Mouse (Mus musculus) forebrain, embryonic 11.5 days (tissue): Measurements from ENCODE around the gene C2cd4d. TPM values are rescaled to one million over a fixed set of nuclear protein-coding genes. Genes with fewer than 3 reads are reported as not detected.

ENCODE experiments used
- ATAC-seq: fragments of 200-750 bp; cut with Nextera tagmentation; replicated peaks from 2 replicates; pipeline ENCODE4 v1.8.0; 2017; ENCODE audit warnings: moderate TSS enrichment; ENCODE audit not compliant: low FRiP score
- DNase-seq: peaks from one replicate; pipeline ENCODE4 v3.0.0-alpha.2; 2017; ENCODE audit warnings: low spot score
- H3K27ac ChIP-seq: fragments of 300-500 bp; sonication (generic); 2 replicates; pipeline ENCODE4 v1.5.1; 2014; ENCODE audit warnings: low read depth, low read length
- H3K27me3 ChIP-seq: fragments of 300-500 bp; sonication (generic); 2 replicates; pipeline ENCODE4 v1.6.1; 2014; ENCODE audit warnings: mild to moderate bottlenecking, low read length, mixed read lengths; ENCODE audit not compliant: control insufficient read depth, insufficient read depth
- H3K36me3 ChIP-seq: fragments of 300-500 bp; sonication (generic); 2 replicates; pipeline ENCODE4 v1.6.1; 2014; ENCODE audit warnings: mild to moderate bottlenecking, low read length, moderate library complexity, mixed read lengths; ENCODE audit not compliant: control insufficient read depth, insufficient read depth
- H3K4me1 ChIP-seq: fragments of 300-500 bp; sonication (generic); replicated peaks from 2 replicates; pipeline ENCODE4 v1.6.1; 2014; ENCODE audit warnings: low read length, mixed read lengths; ENCODE audit not compliant: control insufficient read depth, insufficient read depth
- H3K4me2 ChIP-seq: fragments of 300-500 bp; sonication (generic); 2 replicates; pipeline ENCODE4 v1.6.1; 2014; ENCODE audit warnings: low read depth, mild to moderate bottlenecking, low read length, moderate library complexity, mixed read lengths; ENCODE audit not compliant: severe bottlenecking
- H3K4me3 ChIP-seq: fragments of 300-500 bp; sonication (generic); 2 replicates; pipeline ENCODE4 v1.5.1; 2014; ENCODE audit warnings: low read depth, low read length
- H3K9ac ChIP-seq: fragments of 300-500 bp; sonication (generic); 2 replicates; pipeline ENCODE4 v1.6.1; 2014; ENCODE audit warnings: low read length
- H3K9me3 ChIP-seq: fragments of 300-500 bp; sonication (generic); 2 replicates; pipeline ENCODE4 v1.6.1; 2016; ENCODE audit warnings: low read length, mixed read lengths; ENCODE audit not compliant: control insufficient read depth
- WGBS: fragments of 180-500 bp; shearing (Covaris S2); extraction: QIAGEN DNeasy Blood & Tissue Kit; methylation state at CpG from one replicate; pipeline ENCODE4 v1.1.7; 2014; 5-methylcytosine and 5-hydroxymethylcytosine counted together
- polyA plus RNA-seq: library from polyadenylated mRNA; unstranded; fragments of >200 nt; fragmentation: Nextera tagmentation; extraction: Ambion mirVana; gene quantifications from 2 replicates; pipeline ENCODE4 v1.2.1, GENCODE M21; 2014

C2cd4d gene
- polyA plus RNA-seq, 1 experiment from 2014 or later, result 0.94 TPM

- no peak for DNase-seq
- Histone ChIP-seq H3K27me3 (peaks cover 19% of the 10 kb centered on the region), H3K4me2 (no peak overlapping the region), H3K4me3 (no peak overlapping the region), H3K4me1 (peaks cover 9% of the 10 kb centered on the region; the same call in 1 of the 2 replicates), H3K36me3 (no peaks in the 10 kb centered on the region), H3K9ac (no peak overlapping the region), H3K27ac (no peak overlapping the region), H3K9me3 (no peaks in the 10 kb centered on the region; the same call in 1 of the 2 replicates)
- 8% methylated on average over 1 of the region's 1 CpGs for WGBS
- ATAC-seq, result no peak
Observed at GRCm38 (mm10) chr3:94360812-94361211, 1.4 kb upstream of the C2cd4d start.

GRCm38 (mm10) chr3:94363291-94364153, 1.3 kb downstream of the C2cd4d start:
- H3K27me3 ChIP-seq, result peaks cover 19% of the 10 kb centered on the region
- no peaks in the 10 kb centered on the region for H3K36me3 ChIP-seq
- H3K4me1 ChIP-seq, result peaks cover 9% of the 10 kb centered on the region; the same call in 1 of the 2 replicates
- no peaks in the 10 kb centered on the region; the same call in 1 of the 2 replicates for H3K9me3 ChIP-seq
- peak overlapping the region; percentile 74 for H3K9ac ChIP-seq
- WGBS, result 7% methylated on average over 97 of the region's 97 CpGs
- no peak overlapping the region for H3K27ac ChIP-seq
- peak overlapping the region; percentile 85 for H3K4me2 ChIP-seq
- peak overlapping the region; percentile 52 for H3K4me3 ChIP-seq
- ATAC-seq, result peak; percentile 75
- DNase-seq, result peak; percentile 80

- Histone ChIP-seq H3K4me1 (peaks cover 9% of the 10 kb centered on the region; the same call in 1 of the 2 replicates), H3K27ac (no peak overlapping the region), H3K4me3 (peak overlapping the region; percentile 52), H3K36me3 (no peaks in the 10 kb centered on the region), H3K4me2 (peak overlapping the region; percentile 85), H3K9me3 (no peaks in the 10 kb centered on the region; the same call in 1 of the 2 replicates), H3K9ac (peak overlapping the region; percentile 74), H3K27me3 (peaks cover 19% of the 10 kb centered on the region)
- ATAC-seq, result peak; percentile 40
- DNase-seq, result no peak
- 4% methylated on average over 23 of the region's 23 CpGs for WGBS
Observed at GRCm38 (mm10) chr3:94364154-94364526, 1.9 kb downstream of the C2cd4d start.

- no peak overlapping the region for H3K9ac ChIP-seq
- ATAC-seq (peak; percentile 55), DNase-seq (peak; percentile 89)
- H3K4me1 ChIP-seq, result peaks cover 12% of the 10 kb centered on the region; the same call in 1 of the 2 replicates
- no peak overlapping the region for H3K4me2 ChIP-seq
- no peaks in the 10 kb centered on the region for H3K36me3 ChIP-seq
- H3K9me3 ChIP-seq, result no peaks in the 10 kb centered on the region; the same call in 1 of the 2 replicates
- no peak overlapping the region for H3K4me3 ChIP-seq
- no peak overlapping the region for H3K27ac ChIP-seq
- WGBS, result 21% methylated on average over 3 of the region's 3 CpGs
- peaks cover 19% of the 10 kb centered on the region for H3K27me3 ChIP-seq
Observed at GRCm38 (mm10) chr3:94366761-94367160, 4.5 kb downstream of the C2cd4d start.

GRCm38 (mm10) chr3:94367511-94367910, 5.3 kb downstream of the C2cd4d start:
- H3K9ac ChIP-seq, result no peak overlapping the region
- DNase-seq (no peak), ATAC-seq (no peak)
- peaks cover 8% of the 10 kb centered on the region; the same call in 1 of the 2 replicates for H3K4me1 ChIP-seq
- no peaks in the 10 kb centered on the region; the same call in 1 of the 2 replicates for H3K9me3 ChIP-seq
- H3K27ac ChIP-seq, result no peak overlapping the region
- no peak overlapping the region for H3K4me2 ChIP-seq
- no peak overlapping the region for H3K4me3 ChIP-seq
- H3K27me3 ChIP-seq, result peaks cover 16% of the 10 kb centered on the region
- H3K36me3 ChIP-seq, result no peaks in the 10 kb centered on the region
- WGBS, result 80% methylated on average over 6 of the region's 6 CpGs

- Histone ChIP-seq H3K36me3 (no peaks in the 10 kb centered on the region), H3K9ac (no peak overlapping the region), H3K27me3 (peaks cover 7% of the 10 kb centered on the region), H3K27ac (no peak overlapping the region), H3K9me3 (no peaks in the 10 kb centered on the region), H3K4me3 (no peak overlapping the region), H3K4me2 (no peak overlapping the region), H3K4me1 (peaks cover 13% of the 10 kb centered on the region)
- DNase-seq (no peak), ATAC-seq (no peak)
- 67% methylated on average over 6 of the region's 6 CpGs for WGBS
Observed at GRCm38 (mm10) chr3:94368631-94369030, 6.4 kb downstream of the C2cd4d start.

GRCm38 (mm10) chr3:94369709-94370108, 7.5 kb downstream of the C2cd4d start:
- Histone ChIP-seq H3K4me3 (no peak overlapping the region), H3K27ac (no peak overlapping the region), H3K4me2 (no peak overlapping the region), H3K9me3 (no peaks in the 10 kb centered on the region), H3K4me1 (peaks cover 15% of the 10 kb centered on the region), H3K36me3 (no peaks in the 10 kb centered on the region), H3K27me3 (peaks cover 4% of the 10 kb centered on the region; the same call in 1 of the 2 replicates), H3K9ac (no peak overlapping the region)
- DNase-seq (no peak), ATAC-seq (no peak)
- 76% methylated on average over 2 of the region's 2 CpGs for WGBS

- H3K9me3 ChIP-seq, result no peaks in the 10 kb centered on the region
- peak overlapping the region; percentile 12; the same call in 1 of the 2 replicates for H3K4me2 ChIP-seq
- no peak overlapping the region for H3K9ac ChIP-seq
- ATAC-seq, result no peak; the same call in 1 of the 2 replicates
- H3K27ac ChIP-seq, result no peak overlapping the region
- H3K36me3 ChIP-seq, result no peaks in the 10 kb centered on the region
- H3K27me3 ChIP-seq, result peaks cover 4% of the 10 kb centered on the region; the same call in 1 of the 2 replicates
- no peak overlapping the region for H3K4me3 ChIP-seq
- WGBS, result 8% methylated on average over 11 of the region's 11 CpGs
- peaks cover 15% of the 10 kb centered on the region for H3K4me1 ChIP-seq
- DNase-seq, result no peak
Observed at GRCm38 (mm10) chr3:94371637-94372036, 9.4 kb downstream of the C2cd4d start.
